Mouse (Mus musculus): Measurements from ENCODE around the gene Pcna. TPM values are rescaled to one million over a fixed set of nuclear protein-coding genes. Genes with fewer than 3 reads are reported as not detected.
A peak's percentile ranks its signal among the peaks of the same experiment; 100 is the strongest.
"Not testable (repeated sequence)": the region's sequence is repeated elsewhere in the genome, so short reads cannot be mapped to it uniquely, and the experiment has no call there.

Gene Pcna
- polyA plus RNA-seq, 1 experiment from 2014 or later, result 210 TPM

DNA sequence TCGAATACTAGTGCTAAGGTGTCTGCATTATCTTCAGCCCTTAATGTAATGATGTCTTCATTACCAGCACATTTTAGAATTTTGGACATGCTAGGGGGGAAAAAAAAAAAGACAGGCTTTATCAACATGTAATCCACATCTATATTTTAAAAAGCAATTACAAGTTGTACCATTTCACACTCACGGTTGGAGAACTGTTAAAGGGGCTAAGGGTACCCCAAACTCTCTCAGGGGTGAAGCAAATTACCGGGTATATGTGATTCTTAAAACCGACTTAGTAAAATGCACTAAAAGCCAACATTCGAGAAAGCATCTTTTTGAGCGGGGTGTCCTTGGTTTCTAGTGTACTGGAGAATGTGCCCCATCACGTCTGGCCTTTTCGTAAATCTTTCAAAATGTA is 1.2 kb downstream of the Pcna start:
- ATAC-seq (ENCODE audit: insufficient number of reproducible peaks, low FRiP score, low TSS enrichment, low read depth), result no peak
- no peak overlapping the region for H3K27ac ChIP-seq
- peaks cover 23% of the 10 kb centered on the region for H3K36me3 ChIP-seq
- no peaks in the 10 kb centered on the region for H3K9me3 ChIP-seq
- WGBS, result 7% methylated on average over 8 of the region's 8 CpGs
- peak overlapping the region; percentile 60 for H3K4me2 ChIP-seq
- peak overlapping the region; percentile 40 for H3K9ac ChIP-seq
- H3K4me1 ChIP-seq, result peaks cover 26% of the 10 kb centered on the region
- peak overlapping the region; percentile 59 for H3K4me3 ChIP-seq
- no peaks in the 10 kb centered on the region for H3K27me3 ChIP-seq

DNA sequence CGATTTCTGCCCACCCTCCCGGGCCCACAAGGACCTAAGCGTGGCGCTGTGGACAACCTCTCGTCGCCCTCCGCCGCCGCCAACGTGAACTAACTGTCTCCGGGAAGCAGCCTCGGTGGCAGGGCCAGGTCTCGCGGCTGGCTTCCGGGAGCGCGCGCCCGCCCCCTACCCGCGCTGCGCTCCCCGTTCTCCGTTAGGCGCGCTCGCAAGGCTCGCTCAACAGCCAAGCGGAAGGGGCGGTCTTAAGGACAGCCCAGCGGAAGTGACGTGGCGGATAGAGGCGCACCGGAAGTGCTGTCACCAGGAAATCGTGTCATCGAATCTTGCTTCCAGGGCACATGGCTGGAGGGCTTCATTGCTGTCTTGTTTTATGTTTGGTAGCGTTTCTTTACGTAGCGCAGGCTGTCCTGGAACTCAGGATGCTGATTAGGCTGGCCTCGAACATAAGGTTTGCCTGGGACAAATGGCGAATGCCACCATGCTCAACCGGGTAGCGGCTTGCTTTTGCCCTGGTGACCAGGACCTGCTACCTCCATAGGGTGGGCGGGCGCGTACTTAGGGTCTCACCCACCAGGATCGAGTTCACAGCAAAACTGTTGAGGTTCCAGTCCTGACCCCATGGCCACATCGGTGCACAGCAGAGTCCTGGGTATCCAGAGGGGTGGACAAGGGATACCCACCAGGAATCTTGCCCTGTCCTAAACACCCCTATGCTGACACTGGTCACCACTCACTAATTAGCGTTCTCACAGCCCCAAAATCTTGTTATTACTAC is 5.4 kb downstream of the Pcna start, which contains the start of gene Tmem230:
Gene Tmem230, minus strand, starts transcription at position 269 of the 775 bp plus-strand sequence.
- 4% methylated on average over 50 of the region's 50 CpGs for WGBS
- Histone ChIP-seq H3K9me3 (no peaks in the 10 kb centered on the region), H3K27me3 (no peaks in the 10 kb centered on the region), H3K27ac (peak within 1 kb of the TSS; percentile 91), H3K4me3 (peak within 1 kb of the TSS; percentile 63), H3K36me3 (peaks cover 35% of the 10 kb centered on the region), H3K4me2 (peak within 1 kb of the TSS; percentile 84), H3K4me1 (peaks cover 30% of the 10 kb centered on the region), H3K9ac (peak within 1 kb of the TSS; percentile 74)
- ATAC-seq (ENCODE audit: insufficient number of reproducible peaks, low FRiP score, low TSS enrichment, low read depth), result peak; percentile 92

DNA sequence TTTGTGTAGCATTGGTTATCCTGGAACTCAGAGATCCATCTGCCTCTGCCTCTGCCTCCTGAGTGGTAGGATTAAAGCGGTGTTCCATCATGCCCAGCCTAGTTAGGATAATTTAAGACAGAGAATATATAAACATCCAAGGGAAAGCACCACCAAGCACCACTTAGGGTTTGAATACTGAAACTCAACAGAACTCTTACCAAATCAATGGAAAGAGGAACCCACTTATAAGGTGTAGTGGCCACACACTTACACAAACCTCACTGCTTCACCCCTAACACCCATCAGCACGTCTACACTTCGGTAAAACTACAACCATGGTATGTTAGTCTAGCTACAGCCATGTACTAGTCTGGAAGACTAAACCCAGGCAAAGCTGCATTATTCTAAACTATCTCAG is 9.7 kb downstream of the Pcna start:
- no peak for ATAC-seq (ENCODE audit: insufficient number of reproducible peaks, low FRiP score, low TSS enrichment, low read depth)
- H3K4me2 ChIP-seq, result no peak overlapping the region
- H3K27ac ChIP-seq, result no peak overlapping the region
- peaks cover 10% of the 10 kb centered on the region for H3K4me1 ChIP-seq
- H3K36me3 ChIP-seq, result peaks cover 18% of the 10 kb centered on the region
- no peaks in the 10 kb centered on the region for H3K27me3 ChIP-seq
- 94% methylated on average over 3 of the region's 3 CpGs for WGBS
- H3K9ac ChIP-seq, result no peak overlapping the region
- H3K4me3 ChIP-seq, result no peak overlapping the region
- H3K9me3 ChIP-seq, result no peaks in the 10 kb centered on the region

DNA sequence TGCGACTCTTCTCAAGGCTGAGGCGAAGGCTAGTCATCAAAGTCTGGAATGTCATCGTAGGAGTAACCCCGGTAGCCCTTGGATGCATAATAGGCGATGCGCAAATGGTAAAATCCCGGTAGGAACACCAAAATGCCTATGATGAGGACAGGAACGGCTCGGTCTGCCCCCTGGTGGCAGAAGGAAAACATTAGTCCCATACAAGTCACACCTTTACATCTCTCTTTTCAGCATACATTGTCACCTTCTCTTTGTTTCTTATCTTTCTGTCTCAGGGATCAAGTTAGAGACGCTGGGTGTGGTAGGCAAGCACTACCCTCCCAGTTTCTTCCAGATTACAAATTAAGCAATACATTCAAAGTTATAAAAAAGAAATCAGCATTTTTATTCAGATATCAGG is 12.7 kb downstream of the Pcna start:
- H3K27me3 ChIP-seq; H3K4me1 ChIP-seq; H3K4me2 ChIP-seq; H3K4me3 ChIP-seq; H3K9ac ChIP-seq; H3K9me3 ChIP-seq; H3K27ac ChIP-seq; ATAC-seq (ENCODE audit: insufficient number of reproducible peaks, low FRiP score, low TSS enrichment, low read depth): not testable (repeated sequence)
- WGBS, result 37% methylated on average over 10 of the region's 10 CpGs
- peaks cover 16% of the 10 kb centered on the region for H3K36me3 ChIP-seq

DNA sequence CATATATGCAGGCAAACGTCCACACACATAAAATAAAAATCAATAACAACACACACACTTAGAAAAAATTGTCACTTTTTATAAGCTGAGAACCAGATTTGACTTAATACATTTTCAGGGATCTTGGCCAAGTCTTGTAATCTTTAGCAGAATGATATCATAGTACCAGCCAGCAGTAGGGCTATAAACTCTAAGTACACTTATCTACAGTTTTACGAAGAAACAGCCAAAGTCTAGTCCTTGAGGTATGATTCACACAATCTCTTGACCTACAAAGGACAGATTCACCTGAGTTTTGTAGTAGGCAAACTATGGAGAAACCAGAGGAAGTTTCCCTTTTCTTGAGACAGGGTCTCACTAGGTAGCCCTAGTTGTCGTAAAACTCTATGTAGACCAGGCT is 13.7 kb downstream of the Pcna start:
- not testable (repeated sequence) for H3K4me1 ChIP-seq; H3K4me3 ChIP-seq; H3K27ac ChIP-seq; ATAC-seq (ENCODE audit: insufficient number of reproducible peaks, low FRiP score, low TSS enrichment, low read depth); H3K9ac ChIP-seq; H3K27me3 ChIP-seq; H3K9me3 ChIP-seq; H3K4me2 ChIP-seq
- H3K36me3 ChIP-seq, result peaks cover 16% of the 10 kb centered on the region
- WGBS, result 87% methylated on average over 3 of the region's 3 CpGs

GRCm38 (mm10) chr2:132235975-132236374 is 17.1 kb downstream of the Pcna start:
- Histone ChIP-seq H3K36me3 (no peaks in the 10 kb centered on the region), H3K4me1 (no peaks in the 10 kb centered on the region), H3K9me3 (no peaks in the 10 kb centered on the region), H3K4me2 (no peak overlapping the region), H3K27me3 (no peaks in the 10 kb centered on the region), H3K9ac (no peak overlapping the region), H3K4me3 (no peak overlapping the region), H3K27ac (no peak overlapping the region)
- WGBS, result 75% methylated on average over 7 of the region's 7 CpGs
- ATAC-seq (ENCODE audit: insufficient number of reproducible peaks, low FRiP score, low TSS enrichment, low read depth), result no peak

GRCm38 (mm10) chr2:132235291-132235690 is 17.8 kb downstream of the Pcna start:
- Histone ChIP-seq H3K27ac (no peak overlapping the region), H3K9ac (no peak overlapping the region), H3K4me1 (no peaks in the 10 kb centered on the region), H3K27me3 (no peaks in the 10 kb centered on the region), H3K4me3 (no peak overlapping the region), H3K4me2 (no peak overlapping the region), H3K36me3 (no peaks in the 10 kb centered on the region), H3K9me3 (no peaks in the 10 kb centered on the region)
- 28% methylated on average over 2 of the region's 2 CpGs for WGBS
- no peak for ATAC-seq (ENCODE audit: insufficient number of reproducible peaks, low FRiP score, low TSS enrichment, low read depth)

GRCm38 (mm10) chr2:132233985-132234765 is 18.9 kb downstream of the Pcna start:
- WGBS, result 57% methylated on average over 16 of the region's 16 CpGs
- no peaks in the 10 kb centered on the region for H3K9me3 ChIP-seq
- no peak overlapping the region for H3K9ac ChIP-seq
- H3K4me2 ChIP-seq, result no peak overlapping the region
- no peaks in the 10 kb centered on the region for H3K36me3 ChIP-seq
- H3K27me3 ChIP-seq, result no peaks in the 10 kb centered on the region
- H3K27ac ChIP-seq, result no peak overlapping the region
- H3K4me1 ChIP-seq, result no peaks in the 10 kb centered on the region
- ATAC-seq (ENCODE audit: insufficient number of reproducible peaks, low FRiP score, low TSS enrichment, low read depth), result no peak
- no peak overlapping the region for H3K4me3 ChIP-seq

GRCm38 (mm10) chr2:132232413-132232945 is 20.6 kb downstream of the Pcna start:
- Histone ChIP-seq H3K36me3 (no peaks in the 10 kb centered on the region), H3K27me3 (no peaks in the 10 kb centered on the region), H3K27ac (no peak overlapping the region), H3K4me3 (no peak overlapping the region), H3K9me3 (no peaks in the 10 kb centered on the region), H3K4me1 (no peaks in the 10 kb centered on the region), H3K4me2 (no peak overlapping the region), H3K9ac (no peak overlapping the region)
- 80% methylated on average over 3 of the region's 3 CpGs for WGBS
- no peak for ATAC-seq (ENCODE audit: insufficient number of reproducible peaks, low FRiP score, low TSS enrichment, low read depth)

DNA sequence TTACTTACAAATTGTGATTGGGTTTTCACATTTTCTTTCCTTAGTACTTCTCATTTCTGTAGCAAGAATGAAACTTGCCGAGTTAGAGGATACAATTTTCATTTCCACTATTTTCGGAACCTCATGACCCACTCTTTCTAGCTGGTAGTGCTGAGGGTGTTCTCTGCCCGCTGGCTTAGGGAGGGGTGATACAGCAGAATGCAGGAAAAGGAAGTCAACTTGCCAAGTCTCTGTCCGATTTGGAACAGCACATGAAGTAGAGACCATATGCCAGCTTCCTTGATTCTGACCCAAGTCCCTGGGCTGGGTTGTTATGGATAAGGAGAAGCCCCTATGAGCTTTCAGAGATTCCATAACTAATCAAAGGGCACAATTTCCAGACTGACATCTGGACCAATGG is 28.8 kb downstream of the Pcna start:
- no peaks in the 10 kb centered on the region for H3K36me3 ChIP-seq
- H3K4me1 ChIP-seq, result no peaks in the 10 kb centered on the region
- H3K4me2 ChIP-seq, result no peak overlapping the region
- 75% methylated on average over 4 of the region's 4 CpGs for whole genome bisulfite sequencing
- no peak overlapping the region for H3K9ac ChIP-seq
- no peaks in the 10 kb centered on the region for H3K9me3 ChIP-seq
- H3K27ac ChIP-seq, result no peak overlapping the region
- H3K4me3 ChIP-seq, result no peak overlapping the region
- no peak for ATAC-seq (ENCODE audit: insufficient number of reproducible peaks, low FRiP score, low TSS enrichment, low read depth)
- H3K27me3 ChIP-seq, result no peaks in the 10 kb centered on the region

DNA sequence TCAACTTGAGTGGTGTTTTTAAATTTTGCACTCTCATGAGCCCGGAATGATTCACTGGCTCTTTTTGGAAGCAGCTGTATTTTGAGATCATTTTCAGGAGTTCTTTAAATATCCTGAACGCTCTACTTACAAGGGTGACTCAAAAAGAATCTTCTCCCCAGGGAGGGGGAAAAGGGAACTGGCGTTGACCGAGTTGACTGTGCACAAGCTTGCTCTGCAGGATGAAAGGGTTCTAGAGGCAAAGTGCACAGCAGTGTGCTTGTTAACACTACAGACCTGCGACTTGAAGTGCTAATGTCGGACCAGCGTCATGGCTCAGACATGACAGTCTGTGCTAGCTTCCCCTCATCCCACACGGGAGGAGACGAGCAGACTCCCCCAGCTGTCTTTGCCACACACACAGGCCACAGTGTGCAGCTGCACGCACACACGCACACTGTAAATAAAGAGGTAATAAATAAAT is 31.5 kb downstream of the Pcna start:
- ATAC-seq (ENCODE audit: insufficient number of reproducible peaks, low FRiP score, low TSS enrichment, low read depth), result no peak
- Histone ChIP-seq H3K9me3 (no peaks in the 10 kb centered on the region), H3K9ac (no peak overlapping the region), H3K4me1 (no peaks in the 10 kb centered on the region), H3K4me3 (no peak overlapping the region), H3K36me3 (no peaks in the 10 kb centered on the region), H3K27ac (no peak overlapping the region), H3K4me2 (no peak overlapping the region), H3K27me3 (no peaks in the 10 kb centered on the region)
- WGBS, result 49% methylated on average over 11 of the region's 11 CpGs

All from limb, embryonic 15.5 days (tissue).